Mouse (Mus musculus): ENCODE measurements around the gene Ttc12. TPM values are rescaled to one million over a fixed set of nuclear protein-coding genes. Genes with fewer than 3 reads are reported as not detected.

Ttc12 gene
- polyA plus RNA-seq, 1 experiment from 2014 or later, result 1.7 TPM

GRCm38 (mm10) chr9:49486805-49487656 is 1.0 kb upstream of the Ttc12 start:
- Histone ChIP-seq H3K36me3 (ENCODE audit: control insufficient read depth, insufficient read depth, low read length) (no peaks in the 10 kb centered on the region), H3K9me3 (ENCODE audit: control insufficient read depth, low read length) (no peaks in the 10 kb centered on the region), H3K4me1 (ENCODE audit: control insufficient read depth, insufficient read depth, low read length) (no peaks in the 10 kb centered on the region), H3K27ac (ENCODE audit: low read depth, low read length) (no peak overlapping the region), H3K4me2 (ENCODE audit: low read depth) (no peak overlapping the region; the same call in 1 of the 2 replicates), H3K4me3 (ENCODE audit: low read depth, low read length) (no peak overlapping the region), H3K27me3 (ENCODE audit: control insufficient read depth, insufficient read depth, low read length) (no peaks in the 10 kb centered on the region), H3K9ac (ENCODE audit: low read length) (no peak overlapping the region)
- DNase-seq (ENCODE audit: low spot score), result no peak
- 78% methylated on average over 9 of the region's 9 CpGs for WGBS
- no peak for ATAC-seq (ENCODE audit: insufficient read depth, low FRiP score, low TSS enrichment)

GRCm38 (mm10) chr9:49485250-49485891 is 654 bp downstream of the Ttc12 start:
- H3K4me2 ChIP-seq (ENCODE audit: low read depth), result peak overlapping the region; percentile 78
- ATAC-seq (ENCODE audit: insufficient read depth, low FRiP score, low TSS enrichment) (no peak), DNase-seq (ENCODE audit: low spot score) (peak; percentile 61)
- H3K9me3 ChIP-seq (ENCODE audit: control insufficient read depth, low read length), result no peaks in the 10 kb centered on the region
- WGBS, result 4% methylated on average over 21 of the region's 21 CpGs
- no peaks in the 10 kb centered on the region for H3K4me1 ChIP-seq (ENCODE audit: control insufficient read depth, insufficient read depth, low read length)
- peak overlapping the region; percentile 37; the same call in 1 of the 2 replicates for H3K27ac ChIP-seq (ENCODE audit: low read depth, low read length)
- H3K27me3 ChIP-seq (ENCODE audit: control insufficient read depth, insufficient read depth, low read length), result no peaks in the 10 kb centered on the region
- peak overlapping the region; percentile 37 for H3K9ac ChIP-seq (ENCODE audit: low read length)
- no peaks in the 10 kb centered on the region for H3K36me3 ChIP-seq (ENCODE audit: control insufficient read depth, insufficient read depth, low read length)
- peak overlapping the region; percentile 51 for H3K4me3 ChIP-seq (ENCODE audit: low read depth, low read length)

- Histone ChIP-seq H3K9me3 (ENCODE audit: control insufficient read depth, low read length) (no peaks in the 10 kb centered on the region), H3K4me3 (ENCODE audit: low read depth, low read length) (no peak overlapping the region), H3K4me1 (ENCODE audit: control insufficient read depth, insufficient read depth, low read length) (no peaks in the 10 kb centered on the region), H3K9ac (ENCODE audit: low read length) (no peak overlapping the region; the same call in 1 of the 2 replicates), H3K27ac (ENCODE audit: low read depth, low read length) (no peak overlapping the region), H3K4me2 (ENCODE audit: low read depth) (peak overlapping the region; percentile 25; the same call in 1 of the 2 replicates), H3K27me3 (ENCODE audit: control insufficient read depth, insufficient read depth, low read length) (no peaks in the 10 kb centered on the region), H3K36me3 (ENCODE audit: control insufficient read depth, insufficient read depth, low read length) (no peaks in the 10 kb centered on the region)
- WGBS, result 33% methylated on average over 10 of the region's 10 CpGs
- peak; percentile 44 for DNase-seq (ENCODE audit: low spot score)
- ATAC-seq (ENCODE audit: insufficient read depth, low FRiP score, low TSS enrichment), result no peak
Observed at GRCm38 (mm10) chr9:49483316-49483715, 2.7 kb downstream of the Ttc12 start.

GRCm38 (mm10) chr9:49472126-49472525 is 13.9 kb downstream of the Ttc12 start:
- no peaks in the 10 kb centered on the region for H3K36me3 ChIP-seq (ENCODE audit: control insufficient read depth, insufficient read depth, low read length)
- no peak for ATAC-seq (ENCODE audit: insufficient read depth, low FRiP score, low TSS enrichment)
- no peak overlapping the region for H3K4me2 ChIP-seq (ENCODE audit: low read depth)

GRCm38 (mm10) chr9:49470946-49471345 is 15.1 kb downstream of the Ttc12 start:
- Histone ChIP-seq H3K9me3 (ENCODE audit: control insufficient read depth, low read length) (no peaks in the 10 kb centered on the region), H3K27ac (ENCODE audit: low read depth, low read length) (no peak overlapping the region), H3K4me3 (ENCODE audit: low read depth, low read length) (no peak overlapping the region), H3K4me1 (ENCODE audit: control insufficient read depth, insufficient read depth, low read length) (no peaks in the 10 kb centered on the region), H3K4me2 (ENCODE audit: low read depth) (no peak overlapping the region), H3K36me3 (ENCODE audit: control insufficient read depth, insufficient read depth, low read length) (no peaks in the 10 kb centered on the region), H3K27me3 (ENCODE audit: control insufficient read depth, insufficient read depth, low read length) (no peaks in the 10 kb centered on the region), H3K9ac (ENCODE audit: low read length) (no peak overlapping the region)
- no peak for DNase-seq (ENCODE audit: low spot score)
- ATAC-seq (ENCODE audit: insufficient read depth, low FRiP score, low TSS enrichment), result no peak
- WGBS, result 94% methylated on average over 6 of the region's 6 CpGs

More at GRCm38 (mm10) chr9:49472126-49472525, 13.9 kb downstream of the Ttc12 start:
- Histone ChIP-seq H3K27me3 (ENCODE audit: control insufficient read depth, insufficient read depth, low read length) (no peaks in the 10 kb centered on the region), H3K9ac (ENCODE audit: low read length) (no peak overlapping the region), H3K4me1 (ENCODE audit: control insufficient read depth, insufficient read depth, low read length) (no peaks in the 10 kb centered on the region), H3K4me3 (ENCODE audit: low read depth, low read length) (no peak overlapping the region), H3K27ac (ENCODE audit: low read depth, low read length) (no peak overlapping the region), H3K9me3 (ENCODE audit: control insufficient read depth, low read length) (no peaks in the 10 kb centered on the region)
- WGBS, result 69% methylated on average over 11 of the region's 11 CpGs
- no peak for DNase-seq (ENCODE audit: low spot score)

- Histone ChIP-seq H3K27ac (ENCODE audit: low read depth, low read length) (no peak overlapping the region), H3K4me1 (ENCODE audit: control insufficient read depth, insufficient read depth, low read length) (no peaks in the 10 kb centered on the region), H3K4me3 (ENCODE audit: low read depth, low read length) (no peak overlapping the region), H3K9me3 (ENCODE audit: control insufficient read depth, low read length) (no peaks in the 10 kb centered on the region), H3K36me3 (ENCODE audit: control insufficient read depth, insufficient read depth, low read length) (no peaks in the 10 kb centered on the region), H3K9ac (ENCODE audit: low read length) (no peak overlapping the region), H3K27me3 (ENCODE audit: control insufficient read depth, insufficient read depth, low read length) (no peaks in the 10 kb centered on the region), H3K4me2 (ENCODE audit: low read depth) (no peak overlapping the region)
- WGBS, result 96% methylated on average over 19 of the region's 19 CpGs
- no peak for ATAC-seq (ENCODE audit: insufficient read depth, low FRiP score, low TSS enrichment)
- no peak for DNase-seq (ENCODE audit: low spot score)
Observed at GRCm38 (mm10) chr9:49470006-49470405, 16.0 kb downstream of the Ttc12 start.

- no peaks in the 10 kb centered on the region for H3K4me1 ChIP-seq (ENCODE audit: control insufficient read depth, insufficient read depth, low read length)
- H3K4me3 ChIP-seq (ENCODE audit: low read depth, low read length), result no peak overlapping the region
- H3K4me2 ChIP-seq (ENCODE audit: low read depth), result no peak overlapping the region
- ATAC-seq (ENCODE audit: insufficient read depth, low FRiP score, low TSS enrichment) (no peak), DNase-seq (ENCODE audit: low spot score) (no peak)
- H3K27me3 ChIP-seq (ENCODE audit: control insufficient read depth, insufficient read depth, low read length), result no peaks in the 10 kb centered on the region
- no peak overlapping the region for H3K9ac ChIP-seq (ENCODE audit: low read length)
- H3K27ac ChIP-seq (ENCODE audit: low read depth, low read length), result no peak overlapping the region
- WGBS, result 90% methylated on average over 3 of the region's 3 CpGs
- H3K9me3 ChIP-seq (ENCODE audit: control insufficient read depth, low read length), result no peaks in the 10 kb centered on the region
- H3K36me3 ChIP-seq (ENCODE audit: control insufficient read depth, insufficient read depth, low read length), result no peaks in the 10 kb centered on the region
Observed at GRCm38 (mm10) chr9:49456136-49456535, 29.9 kb downstream of the Ttc12 start.

GRCm38 (mm10) chr9:49452396-49452795 is 33.6 kb downstream of the Ttc12 start:
- no peaks in the 10 kb centered on the region for H3K9me3 ChIP-seq (ENCODE audit: control insufficient read depth, low read length)
- no peak overlapping the region for H3K4me3 ChIP-seq (ENCODE audit: low read depth, low read length)
- WGBS, result 88% methylated on average over 1 of the region's 1 CpGs
- no peak overlapping the region for H3K4me2 ChIP-seq (ENCODE audit: low read depth)
- H3K27ac ChIP-seq (ENCODE audit: low read depth, low read length), result no peak overlapping the region
- DNase-seq (ENCODE audit: low spot score) (no peak), ATAC-seq (ENCODE audit: insufficient read depth, low FRiP score, low TSS enrichment) (no peak)
- H3K9ac ChIP-seq (ENCODE audit: low read length), result no peak overlapping the region
- H3K36me3 ChIP-seq (ENCODE audit: control insufficient read depth, insufficient read depth, low read length), result no peaks in the 10 kb centered on the region
- no peaks in the 10 kb centered on the region for H3K27me3 ChIP-seq (ENCODE audit: control insufficient read depth, insufficient read depth, low read length)
- no peaks in the 10 kb centered on the region for H3K4me1 ChIP-seq (ENCODE audit: control insufficient read depth, insufficient read depth, low read length)
